Comparison of ENCODE assay signal across 27 mouse cellular contexts in genomic region chr3:30481682-30482081, GRCm38 (mm10).
DNase-seq lines count a peak whose midpoint lies in the region; ATAC-seq and TF ChIP-seq lines count a peak whose summit lies in the region.
"Had no signal": no experiment of that assay in that cellular context is flagged by ENCODE, and none has a peak within 500 bp of the region (broad histone marks: within the 10 kb centered on the region; RNA-seq: fewer than 3 reads in every experiment).

No protein-coding gene starts in this region.

- no peak overlapping the region for H3K9ac ChIP-seq in intestine, embryonic 14.5 days (ENCODE audit: low read length)
- H3K9ac ChIP-seq in intestine, postnatal 0 days (ENCODE audit: low read depth, low read length): no peak overlapping the region
- no peak overlapping the region for H3K9ac ChIP-seq in stomach, postnatal 0 days (ENCODE audit: low read length)
- H3K9ac ChIP-seq: embryonic facial prominence, embryonic 13.5 days; forebrain, embryonic 12.5 days; forebrain, embryonic 15.5 days; hindbrain, embryonic 12.5 days had no signal

- H3K4me2 ChIP-seq in intestine, embryonic 14.5 days (ENCODE audit: low read length): no peak overlapping the region
- no peak overlapping the region for H3K4me2 ChIP-seq in intestine, postnatal 0 days (replicated peaks; ENCODE audit: low read depth)
- no peak overlapping the region for H3K4me2 ChIP-seq in stomach, postnatal 0 days (replicated peaks; ENCODE audit: low read depth)
- H3K4me2 ChIP-seq: embryonic facial prominence, embryonic 13.5 days; forebrain, embryonic 12.5 days; forebrain, embryonic 15.5 days; heart, embryonic 11.5 days; hindbrain, embryonic 12.5 days had no signal

- peak; percentile 81 for ATAC-seq in intestine, embryonic 14.5 days (replicated peaks; ENCODE audit: low FRiP score, low TSS enrichment, low read depth)
- ATAC-seq in intestine, postnatal 0 days: peak; percentile 90
- ATAC-seq in stomach, postnatal 0 days (ENCODE audit: low FRiP score, low TSS enrichment): peak; percentile 48; the same call in 1 of the 2 replicates
- ATAC-seq: activated CD4-positive, CD25-positive, alpha-beta regulatory T cell, adult 4 months; forebrain, embryonic 15.5 days; hindbrain, embryonic 16.5 days had no signal

- peaks cover 9% of the 10 kb centered on the region; the same call in 1 of the 2 replicates for H3K4me1 ChIP-seq in heart, embryonic 10.5 days
- peaks cover 4% of the 10 kb centered on the region; the same call in 1 of the 2 replicates for H3K4me1 ChIP-seq in intestine, embryonic 14.5 days (replicated peaks; ENCODE audit: control insufficient read depth, insufficient read depth, low read length)
- H3K4me1 ChIP-seq in intestine, postnatal 0 days (replicated peaks; ENCODE audit: control insufficient read depth, insufficient read depth, low read length): 0 out of 2 replicates have a peak, but pooled peaks cover 4% of the 10 kb centered on the region
- H3K4me1 ChIP-seq in stomach, postnatal 0 days (replicated peaks; ENCODE audit: control insufficient read depth, insufficient read depth): 0 out of 2 replicates have a peak, but pooled peaks cover 6% of the 10 kb centered on the region
- H3K4me1 ChIP-seq: embryonic facial prominence, embryonic 13.5 days; forebrain, embryonic 15.5 days had no signal

- no peaks in the 10 kb centered on the region for H3K9me3 ChIP-seq in heart, embryonic 10.5 days
- no peaks in the 10 kb centered on the region for H3K9me3 ChIP-seq in intestine, embryonic 14.5 days (ENCODE audit: control insufficient read depth, low read length)
- no peaks in the 10 kb centered on the region for H3K9me3 ChIP-seq in intestine, postnatal 0 days (ENCODE audit: control insufficient read depth)
- no peaks in the 10 kb centered on the region for H3K9me3 ChIP-seq in stomach, postnatal 0 days (ENCODE audit: control insufficient read depth, low read length)
- H3K9me3 ChIP-seq: embryonic facial prominence, embryonic 10.5 days; embryonic facial prominence, embryonic 13.5 days; forebrain, embryonic 12.5 days; forebrain, embryonic 15.5 days; hindbrain, embryonic 12.5 days had no signal

- H3K4me3 ChIP-seq in heart, embryonic 10.5 days: no peak overlapping the region
- H3K4me3 ChIP-seq in intestine, embryonic 14.5 days (ENCODE audit: low read depth, low read length): no peak overlapping the region
- no peak overlapping the region for H3K4me3 ChIP-seq in intestine, postnatal 0 days (ENCODE audit: low read depth, low read length)
- no peak overlapping the region for H3K4me3 ChIP-seq in stomach, postnatal 0 days (ENCODE audit: low read depth, low read length)
- H3K4me3 ChIP-seq: embryonic facial prominence, embryonic 10.5 days; embryonic facial prominence, embryonic 13.5 days; erythroblast, embryonic 14.5 days; forebrain, embryonic 12.5 days; forebrain, embryonic 15.5 days; gastrocnemius, adult 2 months; heart, adult 2 months; hindbrain, embryonic 12.5 days had no signal

- no peak for TF ChIP-seq CTCF in intestine, postnatal 0 days (IDR thresholded peaks at IDR 0.05; ENCODE audit: low read depth)
- no peak for TF ChIP-seq CTCF in stomach, postnatal 0 days (IDR thresholded peaks at IDR 0.05; ENCODE audit: low read depth)

- peak; percentile 68 for DNase-seq in heart, adult 11 months
- no peak for DNase-seq in heart, embryonic 10.5 days (ENCODE audit: low spot score)
- no peak for DNase-seq in intestine, embryonic 14.5 days (ENCODE audit: low spot score)
- no peak for DNase-seq in stomach, postnatal 0 days (ENCODE audit: low spot score)
- no peak for DNase-seq in layer of hippocampus, adult 9-10 months (ENCODE audit: low spot score)
- DNase-seq in lung, postnatal 14 days: no peak
- DNase-seq in liver: no peak
- DNase-seq: adrenal gland, adult 8-10 months; adrenal gland, postnatal 25 days; cerebellum, adult 11-12 months; cerebellum, adult 8-10 months; cerebellum, postnatal 10 days; cerebellum, postnatal 36 days; embryo, embryonic 11 days; gastrocnemius, adult 2 months; gastrocnemius, postnatal 14 days; heart, adult 2 months had no signal

- TF ChIP-seq EP300 in stomach, postnatal 0 days (optimal IDR thresholded peaks at IDR 0.05): no peak

- H3K27me3 ChIP-seq in heart, embryonic 10.5 days (ENCODE audit: insufficient read depth, poor library complexity, severe bottlenecking): no peaks in the 10 kb centered on the region
- H3K27me3 ChIP-seq in intestine, embryonic 14.5 days (replicated peaks; ENCODE audit: control insufficient read depth, insufficient read depth, low read length): no peaks in the 10 kb centered on the region
- no peaks in the 10 kb centered on the region for H3K27me3 ChIP-seq in intestine, postnatal 0 days (replicated peaks; ENCODE audit: control insufficient read depth, insufficient read depth, low read length)
- H3K27me3 ChIP-seq in stomach, postnatal 0 days (ENCODE audit: control insufficient read depth, insufficient read depth, low read length): no peaks in the 10 kb centered on the region
- H3K27me3 ChIP-seq: embryonic facial prominence, embryonic 13.5 days; forebrain, embryonic 12.5 days; forebrain, embryonic 15.5 days had no signal

- 78% methylated on average over 10 of the region's 10 CpGs for WGBS in heart, embryonic 10.5 days
- WGBS in intestine, embryonic 14.5 days: 44% methylated on average over 10 of the region's 10 CpGs
- 33% methylated on average over 10 of the region's 10 CpGs for WGBS in intestine, postnatal 0 days
- WGBS in stomach, postnatal 0 days: 59% methylated on average over 10 of the region's 10 CpGs

- no peak overlapping the region for H3K27ac ChIP-seq in heart, embryonic 10.5 days
- no peak overlapping the region for H3K27ac ChIP-seq in intestine, embryonic 14.5 days (ENCODE audit: low read depth)
- no peak overlapping the region for H3K27ac ChIP-seq in intestine, postnatal 0 days (ENCODE audit: low read depth, low read length)
- H3K27ac ChIP-seq in stomach, postnatal 0 days (replicated peaks): no peak overlapping the region
- H3K27ac ChIP-seq: embryonic facial prominence, embryonic 13.5 days; forebrain, embryonic 12.5 days; forebrain, embryonic 15.5 days; hindbrain, embryonic 12.5 days had no signal

- no peaks in the 10 kb centered on the region for H3K36me3 ChIP-seq in heart, embryonic 10.5 days
- H3K36me3 ChIP-seq in intestine, embryonic 14.5 days (ENCODE audit: control insufficient read depth, insufficient read depth, low read length): no peaks in the 10 kb centered on the region
- no peaks in the 10 kb centered on the region for H3K36me3 ChIP-seq in intestine, postnatal 0 days (ENCODE audit: control insufficient read depth, insufficient read depth)
- H3K36me3 ChIP-seq in stomach, postnatal 0 days (ENCODE audit: control insufficient read depth, insufficient read depth, low read length): no peaks in the 10 kb centered on the region
- H3K36me3 ChIP-seq: embryonic facial prominence, embryonic 13.5 days; forebrain, embryonic 12.5 days; forebrain, embryonic 15.5 days; hindbrain, embryonic 12.5 days had no signal
